Mouse (Mus musculus) heart, embryonic 11.5 days (tissue): ENCODE results near the gene Gab2. TPM values are rescaled to one million over a fixed set of nuclear protein-coding genes. Genes with fewer than 3 reads are reported as not detected.

Experiments used
- ATAC-seq: fragments of 200-750 bp; cut with Nextera tagmentation; replicated peaks from 2 replicates; pipeline ENCODE4 v1.8.0; 2017; ENCODE audit warnings: moderate library complexity; ENCODE audit not compliant: insufficient number of reproducible peaks, low FRiP score, low TSS enrichment
- H3K27ac ChIP-seq: fragments of 300-500 bp; sonication (generic); 2 replicates; pipeline ENCODE4 v1.5.1; 2014; ENCODE audit warnings: mild to moderate bottlenecking, low read depth, low read length
- H3K27me3 ChIP-seq: fragments of 300-500 bp; sonication (generic); 2 replicates; pipeline ENCODE4 v1.6.1; 2014; ENCODE audit warnings: mild to moderate bottlenecking, low read length, mixed read lengths; ENCODE audit not compliant: control insufficient read depth, insufficient read depth
- H3K36me3 ChIP-seq: fragments of 300-500 bp; sonication (generic); 2 replicates; pipeline ENCODE4 v1.6.1; 2014; ENCODE audit warnings: mild to moderate bottlenecking, low read length, moderate library complexity, mixed read lengths; ENCODE audit not compliant: control insufficient read depth, insufficient read depth
- H3K4me1 ChIP-seq: fragments of 300-500 bp; sonication (generic); 2 replicates; pipeline ENCODE4 v1.6.1; 2014; ENCODE audit warnings: low read length; ENCODE audit not compliant: control insufficient read depth, insufficient read depth
- H3K4me2 ChIP-seq: fragments of 300-500 bp; sonication (generic); 2 replicates; pipeline ENCODE4 v1.6.1; 2014; ENCODE audit warnings: mild to moderate bottlenecking, moderate library complexity
- H3K4me3 ChIP-seq: fragments of 300-500 bp; sonication (generic); 2 replicates; pipeline ENCODE4 v1.5.1; 2014; ENCODE audit warnings: low read depth, low read length
- H3K9ac ChIP-seq: fragments of 300-500 bp; sonication (generic); 2 replicates; pipeline ENCODE4 v1.6.1; 2014; ENCODE audit warnings: mild to moderate bottlenecking, low read depth, low read length, moderate library complexity
- H3K9me3 ChIP-seq: fragments of 300-500 bp; sonication (generic); replicated peaks from 2 replicates; pipeline ENCODE4 v1.6.1; 2016; ENCODE audit warnings: low read length; ENCODE audit not compliant: control insufficient read depth
- WGBS: fragments of 180-500 bp; shearing (Covaris S2); extraction: QIAGEN DNeasy Blood & Tissue Kit; methylation state at CpG from one replicate; pipeline ENCODE4 v1.1.7; 2014; ENCODE audit not compliant: insufficient replicate concordance; 5-methylcytosine and 5-hydroxymethylcytosine counted together
- polyA plus RNA-seq: library from polyadenylated mRNA; unstranded; fragments of >200 nt; fragmentation: Nextera tagmentation; extraction: Ambion mirVana; gene quantifications from 2 replicates; pipeline ENCODE4 v1.2.1, GENCODE M21; 2014

Gab2 gene
- polyA plus RNA-seq, 1 experiment from 2014 or later = 5.7 TPM

GRCm38 (mm10) chr7:97340907-97341849 is 259.8 kb downstream of the Gab2 start:
- 46% methylated on average over 18 of the region's 18 CpGs for WGBS
- no peak overlapping the region for H3K9ac ChIP-seq
- no peak overlapping the region for H3K4me3 ChIP-seq
- H3K27me3 ChIP-seq = no peaks in the 10 kb centered on the region
- H3K4me2 ChIP-seq = peak overlapping the region; percentile 12; the same call in 1 of the 2 replicates
- H3K4me1 ChIP-seq = peaks cover 26% of the 10 kb centered on the region
- no peaks in the 10 kb centered on the region for H3K36me3 ChIP-seq
- ATAC-seq = no peak
- H3K27ac ChIP-seq = no peak overlapping the region
- peaks cover 2% of the 10 kb centered on the region; the same call in 1 of the 2 replicates for H3K9me3 ChIP-seq

- Histone ChIP-seq H3K27ac (no peak overlapping the region), H3K27me3 (no peaks in the 10 kb centered on the region), H3K4me2 (no peak overlapping the region), H3K4me1 (peaks cover 24% of the 10 kb centered on the region), H3K36me3 (peaks cover 3% of the 10 kb centered on the region; the same call in 1 of the 2 replicates), H3K4me3 (no peak overlapping the region), H3K9ac (no peak overlapping the region), H3K9me3 (peaks cover 2% of the 10 kb centered on the region; the same call in 1 of the 2 replicates)
- WGBS = 25% methylated on average over 2 of the region's 2 CpGs
- ATAC-seq = no peak
These were observed 261.6 kb downstream of the Gab2 start for GRCm38 (mm10) chr7:97342961-97343360.

DNA sequence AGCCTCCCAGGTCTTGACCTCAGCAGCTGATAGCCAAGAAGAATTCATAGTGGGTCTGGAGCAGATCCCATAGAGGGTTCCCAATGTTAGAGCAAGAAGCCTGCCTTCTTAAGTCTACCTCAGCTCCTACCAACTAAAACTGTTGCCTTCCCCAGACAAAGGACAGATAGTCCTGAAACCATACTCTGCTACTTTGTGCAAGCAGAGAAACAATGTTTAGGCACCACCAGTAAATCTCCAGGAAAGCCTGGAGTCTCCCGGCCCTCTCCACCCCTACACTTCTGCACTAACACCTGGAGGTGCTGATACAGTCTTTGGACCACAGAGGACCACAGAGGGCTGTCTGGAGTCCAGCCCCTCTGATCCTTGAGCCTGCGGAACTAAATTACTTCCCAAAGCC is 263.3 kb downstream of the Gab2 start:
- no peak for ATAC-seq
- Histone ChIP-seq H3K36me3 (peaks cover 3% of the 10 kb centered on the region; the same call in 1 of the 2 replicates), H3K4me2 (no peak overlapping the region), H3K4me3 (no peak overlapping the region), H3K27ac (no peak overlapping the region), H3K9ac (no peak overlapping the region), H3K27me3 (no peaks in the 10 kb centered on the region), H3K4me1 (peaks cover 20% of the 10 kb centered on the region), H3K9me3 (peaks cover 2% of the 10 kb centered on the region; the same call in 1 of the 2 replicates)
- 61% methylated on average over 2 of the region's 2 CpGs for WGBS

DNA sequence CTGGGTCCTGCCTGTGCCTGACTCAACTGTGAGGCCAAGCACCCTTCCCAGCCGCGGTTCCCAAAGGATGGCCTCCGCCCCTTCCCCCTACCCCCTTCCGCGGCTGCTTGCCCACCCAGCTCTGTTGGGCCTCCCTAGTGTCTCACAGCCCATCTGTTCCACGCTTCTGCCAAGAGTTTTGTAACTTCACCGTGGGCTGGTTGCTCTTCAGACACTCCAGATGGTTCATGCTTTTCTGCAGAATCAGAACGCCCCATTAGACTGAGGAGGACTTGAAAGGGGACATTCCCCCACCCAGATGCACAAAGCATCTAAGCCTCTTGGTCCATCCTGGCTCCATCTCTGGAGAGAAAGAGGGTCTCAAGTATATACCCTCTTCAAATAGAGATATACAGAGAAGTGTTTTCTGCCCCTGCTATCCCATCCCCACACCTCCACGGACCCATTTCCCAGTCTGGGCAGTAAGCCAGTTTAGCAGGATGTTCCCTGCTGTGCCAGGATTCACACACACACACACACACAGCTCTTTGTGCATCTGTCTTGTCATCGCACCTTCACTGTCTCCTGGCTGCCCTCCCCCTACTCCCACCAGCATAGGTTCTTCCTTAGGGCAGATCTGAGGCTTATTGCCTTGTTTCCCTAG is 264.0 kb downstream of the Gab2 start:
- H3K36me3 ChIP-seq = peaks cover 3% of the 10 kb centered on the region
- H3K27me3 ChIP-seq = no peaks in the 10 kb centered on the region
- no peak overlapping the region for H3K4me2 ChIP-seq
- 54% methylated on average over 10 of the region's 10 CpGs for WGBS
- H3K9me3 ChIP-seq = 0 out of 2 replicates have a peak, but pooled peaks cover under 1% of the 10 kb centered on the region
- no peak for ATAC-seq
- peaks cover 20% of the 10 kb centered on the region for H3K4me1 ChIP-seq
- no peak overlapping the region for H3K4me3 ChIP-seq
- no peak overlapping the region for H3K27ac ChIP-seq
- no peak overlapping the region for H3K9ac ChIP-seq

- ATAC-seq = no peak
- 66% methylated on average over 9 of the region's 9 CpGs for WGBS
- H3K4me2 ChIP-seq = no peak overlapping the region
These were observed 264.9 kb downstream of the Gab2 start for GRCm38 (mm10) chr7:97346111-97346821.

GRCm38 (mm10) chr7:97346822-97347166 is 265.4 kb downstream of the Gab2 start:
- Histone ChIP-seq H3K27me3 (no peaks in the 10 kb centered on the region), H3K4me1 (peaks cover 12% of the 10 kb centered on the region), H3K4me3 (no peak overlapping the region), H3K36me3 (peaks cover 3% of the 10 kb centered on the region), H3K27ac (no peak overlapping the region), H3K4me2 (no peak overlapping the region), H3K9ac (no peak overlapping the region), H3K9me3 (no peaks in the 10 kb centered on the region)
- 67% methylated on average over 3 of the region's 4 CpGs for WGBS
- no peak for ATAC-seq

More at GRCm38 (mm10) chr7:97346111-97346821, 264.9 kb downstream of the Gab2 start:
- H3K27me3 ChIP-seq = no peaks in the 10 kb centered on the region
- peaks cover 3% of the 10 kb centered on the region for H3K36me3 ChIP-seq
- no peaks in the 10 kb centered on the region for H3K9me3 ChIP-seq
- no peak overlapping the region for H3K9ac ChIP-seq
- H3K27ac ChIP-seq = no peak overlapping the region
- H3K4me1 ChIP-seq = peaks cover 18% of the 10 kb centered on the region
- H3K4me3 ChIP-seq = no peak overlapping the region

DNA sequence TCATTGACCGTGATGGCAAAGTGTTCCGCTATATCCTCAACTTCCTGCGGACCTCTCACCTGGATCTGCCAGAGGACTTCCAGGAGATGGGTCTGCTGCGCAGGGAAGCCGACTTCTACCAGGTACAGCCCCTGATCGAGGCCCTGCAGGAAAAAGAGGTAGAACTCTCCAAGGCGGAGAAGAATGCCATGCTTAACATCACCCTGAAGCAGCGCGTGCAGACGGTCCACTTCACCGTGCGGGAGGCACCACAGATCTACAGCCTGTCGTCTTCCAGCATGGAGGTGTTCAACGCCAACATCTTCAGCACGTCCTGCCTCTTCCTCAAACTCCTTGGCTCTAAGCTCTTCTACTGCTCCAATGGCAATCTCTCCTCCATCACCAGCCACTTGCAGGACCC is 266.1 kb downstream of the Gab2 start:
- Histone ChIP-seq H3K27me3 (no peaks in the 10 kb centered on the region), H3K4me3 (no peak overlapping the region), H3K36me3 (peaks cover 3% of the 10 kb centered on the region), H3K9me3 (no peaks in the 10 kb centered on the region), H3K4me1 (peaks cover 10% of the 10 kb centered on the region), H3K27ac (no peak overlapping the region), H3K4me2 (no peak overlapping the region), H3K9ac (no peak overlapping the region)
- WGBS = 94% methylated on average over 15 of the region's 15 CpGs
- ATAC-seq = no peak

DNA sequence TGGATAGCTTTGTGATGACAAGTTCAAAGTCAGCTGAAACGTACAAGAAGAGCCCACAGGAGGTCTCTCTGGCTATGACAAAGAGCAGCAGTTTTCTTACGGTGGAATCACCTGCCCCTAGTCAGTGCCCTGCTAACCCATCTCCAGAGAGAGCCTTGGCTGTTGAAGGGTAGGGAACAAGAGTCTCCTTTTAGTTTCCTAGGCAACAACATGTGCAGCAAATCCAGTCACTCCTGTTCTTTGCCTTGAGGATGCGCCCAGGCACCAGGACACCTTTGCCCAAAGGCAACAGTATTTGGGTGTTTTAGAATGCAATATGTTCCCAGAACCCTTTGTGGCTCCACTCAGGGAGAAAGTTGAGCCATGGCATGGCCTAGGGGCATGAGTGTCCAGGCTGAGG is 266.9 kb downstream of the Gab2 start:
- Histone ChIP-seq H3K4me3 (no peak overlapping the region), H3K4me1 (peaks cover 2% of the 10 kb centered on the region), H3K27ac (no peak overlapping the region), H3K27me3 (no peaks in the 10 kb centered on the region), H3K9me3 (no peaks in the 10 kb centered on the region), H3K9ac (no peak overlapping the region), H3K36me3 (peaks cover 3% of the 10 kb centered on the region), H3K4me2 (no peak overlapping the region)
- 86% methylated on average over 3 of the region's 3 CpGs for WGBS
- no peak for ATAC-seq
